Mouse (Mus musculus): Measurements from ENCODE around the gene Zfp566. TPM values are rescaled to one million over a fixed set of nuclear protein-coding genes. Genes with fewer than 3 reads are reported as not detected.

Gene Zfp566
- polyA plus RNA-seq (2012; rRNA removed; ENCODE audit: low replicate concordance), result 0.97 and 5.5 TPM in 2 replicates

DNA sequence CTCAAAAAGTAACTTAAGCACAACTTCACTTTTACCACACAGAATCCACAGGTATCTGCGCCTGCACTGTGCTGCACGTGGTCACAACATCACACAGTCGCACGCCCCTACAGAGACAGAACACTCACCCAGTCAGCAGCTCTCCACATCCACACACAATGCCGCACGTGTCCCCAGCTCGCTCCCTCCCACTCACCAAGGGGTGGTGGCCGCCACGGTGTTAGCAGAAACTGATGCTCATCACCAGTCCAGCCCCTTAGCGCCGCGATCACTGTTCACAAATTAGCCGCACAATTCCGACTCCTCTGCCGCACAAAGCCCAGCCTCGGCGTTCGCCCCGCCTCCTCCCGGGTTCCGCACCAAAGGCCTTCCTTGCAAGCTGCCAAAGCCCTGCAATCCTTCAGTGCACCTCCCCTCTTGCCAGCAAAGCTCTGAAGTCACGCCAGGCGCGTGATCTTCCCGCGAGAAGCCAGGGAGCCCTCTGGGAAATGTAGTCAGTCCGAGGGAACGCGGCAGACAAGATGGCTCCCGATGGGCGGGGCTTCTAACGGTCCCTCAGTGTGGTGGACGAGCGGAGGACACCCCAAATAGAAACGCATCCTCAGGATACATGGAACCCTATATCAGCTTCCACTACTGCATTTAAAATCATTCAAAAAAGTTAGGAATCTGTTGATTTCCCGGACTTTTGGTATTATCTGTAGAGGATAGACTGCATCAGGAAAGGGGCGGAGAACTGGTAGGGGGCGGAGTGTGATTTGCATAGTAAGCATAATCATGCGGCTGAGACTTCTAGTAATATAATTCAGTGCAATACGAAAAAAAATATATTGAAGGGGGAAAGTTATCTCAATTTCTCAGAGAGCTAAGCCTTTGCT is at the start of gene Zfp566, which contains the start of gene Gm26920:
Gene Zfp566 (minus strand): TSS at position 436 of the 878 bp plus-strand sequence.
Gene Gm26920 (minus strand): TSS at position 319 of the 878 bp plus-strand sequence.

DNA sequence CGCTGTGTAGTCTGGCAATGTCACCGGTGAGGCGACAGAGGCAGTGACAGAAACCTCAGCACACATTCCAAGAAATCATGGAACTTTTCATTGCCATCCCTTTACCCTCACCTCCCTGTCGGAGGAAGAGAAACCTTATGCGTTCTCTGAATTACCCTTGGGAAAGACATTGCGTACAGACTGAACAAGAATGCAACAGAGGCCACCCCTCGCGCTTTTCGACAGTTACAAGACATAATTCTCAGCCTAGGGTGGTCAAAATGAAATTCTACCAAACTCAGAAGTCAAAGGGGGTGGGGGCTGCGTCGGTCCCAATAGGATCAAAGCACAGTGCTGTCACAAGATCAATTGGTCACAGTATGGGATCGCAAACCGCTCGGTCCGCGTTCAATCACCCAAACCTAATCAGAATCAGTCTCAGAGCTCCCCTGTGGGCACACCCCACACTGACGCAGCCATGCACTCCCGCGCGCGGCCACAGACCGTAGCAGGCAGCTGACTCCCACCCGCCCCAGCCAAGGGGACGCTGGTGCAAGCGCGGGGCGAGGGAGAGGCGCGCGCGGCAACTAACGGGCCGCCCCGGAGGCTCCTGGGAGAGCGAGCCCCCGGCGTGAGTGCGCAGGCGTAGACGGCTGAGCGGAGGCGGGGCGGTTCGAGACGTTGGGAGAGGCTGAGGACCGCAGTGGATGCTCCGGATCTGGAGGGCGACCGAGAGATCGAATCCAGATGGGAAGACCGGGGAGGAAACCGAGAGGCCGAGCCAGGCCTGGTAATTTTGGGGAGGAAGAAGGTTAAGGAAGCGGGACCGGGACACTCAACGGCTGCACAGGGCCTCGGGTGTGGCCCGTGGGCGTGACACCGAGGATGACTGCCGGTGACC is 31.2 kb upstream of the Zfp566 start, which contains the start of gene Zfp382:
Gene Zfp382 (plus strand): TSS at position 635 of the 880 bp plus-strand sequence.

DNA sequence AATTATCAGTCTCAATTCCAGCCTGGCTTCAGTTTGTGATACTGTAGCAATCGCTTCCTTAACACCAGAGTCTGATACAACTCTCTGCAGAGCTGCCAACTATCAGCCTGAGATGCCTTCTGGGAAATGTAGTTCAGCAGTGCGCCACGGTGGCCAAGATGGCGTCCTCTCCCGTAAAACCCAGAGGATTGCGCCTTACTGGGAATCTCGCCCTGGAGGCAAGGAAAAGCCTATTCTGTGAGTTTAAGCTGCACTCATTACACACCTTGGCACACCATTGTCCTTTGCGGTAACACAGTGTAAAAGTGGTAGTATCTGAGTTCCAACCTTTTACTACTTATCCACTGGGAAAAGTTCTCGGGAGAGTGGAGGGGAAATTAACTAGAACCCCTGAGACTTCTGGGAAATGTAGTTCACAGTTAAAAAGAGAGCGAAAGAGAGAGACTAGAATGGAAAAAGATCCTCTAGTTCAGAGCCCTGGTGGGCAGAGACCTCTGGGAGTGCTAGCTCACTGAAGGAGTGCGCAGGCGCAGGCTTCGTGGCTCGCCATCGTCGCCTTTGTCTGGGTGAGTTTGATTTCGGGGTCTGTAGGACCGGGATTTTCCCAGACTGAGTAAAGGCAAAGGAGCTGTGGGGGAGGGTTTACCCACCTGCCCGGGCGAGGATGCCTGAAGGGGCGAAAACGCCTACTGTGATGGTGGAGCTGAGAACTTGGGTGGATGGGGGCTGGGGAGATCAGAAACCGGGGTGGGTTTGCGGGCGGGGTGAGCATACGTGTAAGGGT is 4.5 kb upstream of the Zfp566 start, which contains the start of gene Zfp260:
Gene Zfp260 (plus strand): TSS at position 132 of the 784 bp plus-strand sequence.

GRCm38 (mm10) chr7:30072146-30073028 is 17.9 kb downstream of the Zfp566 start, which contains the start of gene Zfp82:
TSS of gene Zfp82 (minus strand) at chr7:30072900.

GRCm38 (mm10) chr7:30050882-30051548 is 39.3 kb downstream of the Zfp566 start, which contains the start of gene Zfp14:
TSS of gene Zfp14 (minus strand) at chr7:30051380.

Other genes with a start within 250 kb of the Zfp566 start
- gene Zfp940, start 236.9 kb downstream of the Zfp566 start, polyA plus RNA-seq (2012; rRNA removed; ENCODE audit: low replicate concordance), result 0.39 and 1.1 TPM in 2 replicates
- 1.9 and 3.3 TPM in 2 replicates for gene Zfp420, start 230.5 kb downstream of the Zfp566 start, polyA plus RNA-seq (2012; rRNA removed; ENCODE audit: low replicate concordance)
- gene Zfp27, start 184.0 kb downstream of the Zfp566 start, polyA plus RNA-seq (2012; rRNA removed; ENCODE audit: low replicate concordance), result 3.1 and 6.1 TPM in 2 replicates
- 2.2 and 3.9 TPM in 2 replicates for gene Zfp383, start 182.3 kb downstream of the Zfp566 start, polyA plus RNA-seq (2012; rRNA removed; ENCODE audit: low replicate concordance)
- gene Zfp74, start 136.4 kb downstream of the Zfp566 start, polyA plus RNA-seq (2012; rRNA removed; ENCODE audit: low replicate concordance), result 4.5 and 9.0 TPM in 2 replicates
- gene Zfp568, start 106.6 kb downstream of the Zfp566 start, polyA plus RNA-seq (2012; rRNA removed; ENCODE audit: low replicate concordance), result 3.8 and 8.7 TPM in 2 replicates
- 7.2 and 9.2 TPM in 2 replicates for gene Zfp14, start 39.1 kb downstream of the Zfp566 start, polyA plus RNA-seq (2012; rRNA removed; ENCODE audit: low replicate concordance)
- gene Zfp82, start 17.6 kb downstream of the Zfp566 start, polyA plus RNA-seq (2012; rRNA removed; ENCODE audit: low replicate concordance), result 0.56 and 1.2 TPM in 2 replicates
- not detected in 2 replicates for gene Gm26920, start 117 bp downstream of the Zfp566 start, polyA plus RNA-seq (2012; rRNA removed; ENCODE audit: low replicate concordance)
- gene Zfp260, start 4.2 kb upstream of the Zfp566 start, polyA plus RNA-seq (2012; rRNA removed; ENCODE audit: low replicate concordance), result 17.7 and 38.2 TPM in 2 replicates
- 1.5 and 4.0 TPM in 2 replicates for gene Zfp382, start 31.4 kb upstream of the Zfp566 start, polyA plus RNA-seq (2012; rRNA removed; ENCODE audit: low replicate concordance)
- 13.9 and 30.8 TPM in 2 replicates for gene Zfp146, start 79.2 kb upstream of the Zfp566 start, polyA plus RNA-seq (2012; rRNA removed; ENCODE audit: low replicate concordance)
- 28.7 and 105 TPM in 2 replicates for gene Cox7a1, start 93.6 kb upstream of the Zfp566 start, polyA plus RNA-seq (2012; rRNA removed; ENCODE audit: low replicate concordance)
- 1,243 TPM in 2 replicates for gene Capns1, start 108.3 kb upstream of the Zfp566 start, polyA plus RNA-seq (2012; rRNA removed; ENCODE audit: low replicate concordance)
- 106 and 146 TPM in 2 replicates for gene Polr2i, start 141.4 kb upstream of the Zfp566 start, polyA plus RNA-seq (2012; rRNA removed; ENCODE audit: low replicate concordance)
- gene Tbcb, start 141.7 kb upstream of the Zfp566 start, polyA plus RNA-seq (2012; rRNA removed; ENCODE audit: low replicate concordance), result 52.0 and 53.0 TPM in 2 replicates
- gene Ovol3, start 145.2 kb upstream of the Zfp566 start, polyA plus RNA-seq (2012; rRNA removed; ENCODE audit: low replicate concordance), result not detected in 2 replicates
- gene Thap8, start 189.6 kb upstream of the Zfp566 start, polyA plus RNA-seq (2012; rRNA removed; ENCODE audit: low replicate concordance), result 0.87 and 1.5 TPM in 2 replicates
- 26.2 and 55.0 TPM in 2 replicates for gene Wdr62, start 189.9 kb upstream of the Zfp566 start, polyA plus RNA-seq (2012; rRNA removed; ENCODE audit: low replicate concordance)
- gene Clip3, start 201.2 kb upstream of the Zfp566 start, polyA plus RNA-seq (2012; rRNA removed; ENCODE audit: low replicate concordance), result 15.8 and 61.6 TPM in 2 replicates
- gene Alkbh6, start 218.2 kb upstream of the Zfp566 start, polyA plus RNA-seq (2012; rRNA removed; ENCODE audit: low replicate concordance), result 96.6 and 120 TPM in 2 replicates
- 2.6 and 34.1 TPM in 2 replicates for gene Syne4, start 224.3 kb upstream of the Zfp566 start, polyA plus RNA-seq (2012; rRNA removed; ENCODE audit: low replicate concordance)
- 0.53 and 0.66 TPM in 2 replicates for gene E130208F15Rik, start 231.2 kb upstream of the Zfp566 start, polyA plus RNA-seq (2012; rRNA removed; ENCODE audit: low replicate concordance)
- 14.7 and 20.6 TPM in 2 replicates for gene Sdhaf1, start 233.4 kb upstream of the Zfp566 start, polyA plus RNA-seq (2012; rRNA removed; ENCODE audit: low replicate concordance)

All from subcutaneous adipose tissue, adult 2 months (tissue).